Mouse (Mus musculus) megakaryocyte-erythroid progenitor cell, adult 5-6 weeks (primary cell): ENCODE measurements around the gene Uck2. TPM values are rescaled to one million over a fixed set of nuclear protein-coding genes. Genes with fewer than 3 reads are reported as not detected.

Source experiments
- ATAC-seq: replicated peaks from 2 replicates; pipeline ENCODE4 v1.8.0; 2016; ENCODE audit warnings: mild to moderate bottlenecking, inconsistent platforms; ENCODE audit not compliant: severe bottlenecking, poor library complexity, low FRiP score, low TSS enrichment
- total RNA-seq, 2 experiments: library from RNA; stranded (forward) in 1 of 2; stranded (reverse) in 1 of 2; fragments of 200-1000, 215-1000 nt in 1 of 2; fragments of >200 nt in 1 of 2; fragmentation: Nextera tagmentation in 1 of 2; gene quantifications; 2 replicates each; pipeline ENCODE4 v1.2.3; 2014 to 2017

Gene Uck2
- total RNA-seq, 2 experiments from 2014 or later: 187 to 238 TPM

DNA sequence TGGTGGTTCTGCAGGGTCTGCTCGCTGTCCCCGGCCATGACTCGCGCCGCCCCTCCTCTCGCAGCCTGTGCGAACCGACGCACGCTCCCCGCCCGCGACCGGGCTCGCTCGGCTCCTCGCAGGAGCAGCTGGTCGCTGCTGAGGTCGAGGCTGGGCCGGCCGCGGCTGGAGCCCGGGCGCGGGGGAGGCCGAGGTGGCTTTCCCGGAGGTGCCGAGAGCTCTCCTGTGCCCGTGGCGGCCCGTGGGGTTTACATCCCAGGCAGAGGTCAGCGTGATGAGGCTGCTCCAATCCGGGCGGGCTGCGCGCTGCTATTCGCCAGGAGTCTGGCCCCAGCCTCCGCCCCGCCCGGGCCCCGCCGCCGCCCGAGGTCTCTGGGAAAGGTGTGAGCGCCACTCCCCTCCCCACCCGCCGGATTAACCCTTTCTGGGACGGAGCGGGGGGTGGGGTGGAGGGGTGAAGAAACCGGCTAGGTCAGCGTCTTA, 242 bp downstream of the Uck2 start:
- ATAC-seq: peak; percentile 70

DNA sequence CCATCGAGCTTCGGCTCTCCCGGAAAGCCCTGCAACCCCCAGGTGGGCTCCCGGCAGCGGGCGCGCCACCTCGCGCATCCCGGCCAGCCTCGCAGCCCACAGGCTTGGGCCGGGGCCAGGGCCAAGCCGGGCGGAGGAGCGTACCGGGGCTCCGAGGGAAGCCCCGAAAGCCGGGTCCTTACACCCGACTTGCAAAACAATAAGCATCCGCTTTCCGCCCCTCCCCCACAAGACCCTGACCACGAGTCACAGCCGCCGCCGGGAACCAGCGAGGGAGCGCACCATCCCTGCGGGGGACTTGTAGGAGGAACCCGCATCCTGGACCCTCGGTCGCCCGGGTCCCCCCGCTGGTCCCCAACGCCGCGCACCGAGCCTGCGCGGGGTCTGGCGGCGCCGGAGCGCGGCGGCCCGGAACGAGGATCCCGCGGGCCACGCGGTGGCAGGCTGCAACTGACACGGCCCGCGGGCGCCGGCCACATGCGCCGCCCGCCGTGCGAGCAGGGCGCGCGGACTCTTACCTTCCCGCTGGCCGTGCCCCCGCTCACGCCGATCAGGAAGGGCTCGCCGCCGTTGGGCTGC, 773 bp downstream of the Uck2 start:
- ATAC-seq: 0 out of 2 replicates have a peak, but pooled peaks have one; percentile 0

GRCm38 (mm10) chr1:167283441-167284257, 1.5 kb downstream of the Uck2 start:
- peak; percentile 34 for ATAC-seq

DNA sequence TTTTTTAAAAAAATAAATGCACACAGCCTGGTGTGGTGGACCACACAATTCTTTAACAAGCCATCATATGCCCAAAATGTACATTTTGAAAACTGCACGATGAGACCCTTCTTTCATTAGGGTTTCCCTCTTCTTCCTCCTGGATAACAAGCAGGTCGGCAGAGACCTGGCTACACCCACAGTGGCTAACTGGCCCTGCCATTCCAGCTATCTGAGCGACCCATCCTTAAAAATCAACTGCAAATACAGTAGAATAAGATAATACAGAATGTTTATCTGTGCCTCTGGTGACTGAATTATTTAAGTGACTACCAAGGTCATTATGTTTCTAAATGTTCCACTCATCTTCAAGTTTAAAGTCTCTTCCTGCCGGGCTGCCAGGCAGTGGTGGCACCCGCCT, 2.4 kb downstream of the Uck2 start:
- no peak for ATAC-seq

DNA sequence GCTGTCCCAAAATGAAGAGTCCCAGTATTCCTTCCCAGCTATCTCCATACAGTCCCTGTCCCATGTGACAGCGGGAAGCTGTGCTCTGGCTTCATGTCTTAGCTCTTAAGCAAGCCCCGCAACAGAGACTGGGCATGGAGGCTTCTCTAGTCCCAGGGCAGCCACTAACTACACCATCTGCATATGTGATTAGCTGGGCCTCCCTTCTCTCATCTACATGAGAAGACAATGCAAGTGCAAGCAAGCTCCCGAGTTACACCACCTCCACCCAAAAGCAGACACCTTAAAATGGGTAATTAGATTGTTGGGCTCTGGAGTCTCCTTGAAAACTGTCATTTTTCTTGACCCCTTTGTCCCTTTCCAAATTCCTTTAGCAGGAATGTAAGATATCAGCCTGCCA, 3.0 kb downstream of the Uck2 start:
- ATAC-seq: no peak

GRCm38 (mm10) chr1:167280061-167280460, 5.1 kb downstream of the Uck2 start:
- no peak for ATAC-seq

DNA sequence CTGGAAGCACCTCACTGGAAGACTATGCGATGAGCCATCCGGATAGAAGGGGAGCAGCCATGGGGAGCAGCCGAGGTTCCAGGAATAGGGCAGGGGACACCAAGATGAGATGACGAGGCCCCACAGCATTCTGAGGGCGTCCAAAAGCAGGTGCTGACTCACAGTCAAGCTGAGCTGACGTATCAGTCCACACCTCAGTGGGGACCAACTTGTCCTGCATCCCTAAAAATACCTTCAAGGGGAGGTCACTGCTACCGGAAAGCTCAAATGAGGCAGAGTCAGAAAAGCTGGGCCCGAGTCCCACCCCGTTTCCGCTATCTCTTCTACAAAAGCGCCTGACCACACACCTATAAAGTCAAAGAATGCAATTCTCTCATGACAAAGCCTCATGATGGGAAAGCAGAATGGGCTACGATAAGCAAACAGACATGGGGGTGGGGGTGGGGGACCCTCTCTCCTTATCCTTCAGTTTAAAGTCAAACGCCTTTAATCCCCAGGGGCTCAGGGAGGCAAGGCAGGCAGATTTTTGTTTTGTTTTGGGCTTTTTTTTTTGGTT, 5.9 kb downstream of the Uck2 start:
- ATAC-seq: no peak

- no peak for ATAC-seq
These were observed 6.7 kb downstream of the Uck2 start for GRCm38 (mm10) chr1:167278395-167278794.

DNA sequence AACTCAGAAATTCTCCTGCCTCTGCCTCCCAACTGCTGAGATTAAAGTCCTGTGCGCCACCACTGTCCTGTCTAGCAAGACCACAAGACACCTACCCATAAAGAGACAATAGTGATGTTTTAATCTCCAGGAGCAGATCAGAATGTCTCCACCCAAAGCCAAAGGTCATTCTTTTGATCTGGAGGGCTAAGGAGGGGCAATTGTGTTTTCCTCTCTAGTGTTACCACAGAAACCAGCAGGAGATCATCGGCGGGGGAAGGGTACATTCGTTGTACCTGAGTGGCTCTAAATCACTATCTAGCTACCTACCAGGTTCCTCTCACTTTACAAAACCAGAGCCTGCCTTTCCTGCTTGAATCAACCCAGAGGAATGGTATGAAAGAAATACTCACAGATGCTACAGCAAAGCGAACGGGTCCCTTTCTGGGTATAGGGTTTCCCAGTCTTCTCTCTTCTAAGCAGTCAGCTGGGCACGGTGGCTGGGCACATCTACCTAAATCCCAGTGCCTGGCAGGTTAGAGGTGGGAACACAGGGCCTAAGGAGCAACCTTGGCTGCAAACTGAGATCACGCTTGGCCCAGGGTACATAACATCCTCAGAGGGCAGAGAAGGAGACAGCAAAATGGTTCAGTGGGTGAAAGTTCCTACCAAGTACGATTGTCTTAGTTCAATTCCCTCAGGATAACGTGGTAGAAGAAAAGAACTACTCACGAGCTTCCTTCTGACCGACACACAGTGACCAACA, 10.3 kb downstream of the Uck2 start:
- ATAC-seq: no peak

- peak; percentile 55 for ATAC-seq
These were observed 11.5 kb downstream of the Uck2 start for GRCm38 (mm10) chr1:167273380-167274163.

- ATAC-seq: no peak; the same call in 1 of the 2 replicates
These were observed 13.3 kb downstream of the Uck2 start for GRCm38 (mm10) chr1:167271841-167272240.

DNA sequence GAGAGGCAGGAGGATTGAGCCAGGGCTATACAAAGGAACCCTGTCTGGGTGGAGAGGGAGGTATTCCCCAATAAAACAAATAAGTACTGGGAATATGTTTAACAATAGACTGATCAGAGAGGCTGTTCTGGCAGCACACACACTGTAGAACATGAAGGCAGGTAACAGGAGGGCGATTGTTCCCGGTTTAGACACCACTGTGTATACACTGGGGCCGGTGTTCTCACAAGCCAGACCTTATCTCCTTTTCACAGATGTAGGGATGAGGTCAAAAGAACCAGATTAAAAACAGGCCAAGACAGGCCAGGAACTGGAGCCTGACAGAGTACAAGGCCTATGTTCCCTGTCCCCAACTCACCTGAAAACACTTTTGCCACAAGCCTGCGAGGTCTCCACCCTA, 13.8 kb downstream of the Uck2 start:
- peak; percentile 64 for ATAC-seq

GRCm38 (mm10) chr1:167270342-167271111, 14.6 kb downstream of the Uck2 start:
- ATAC-seq: no peak

DNA sequence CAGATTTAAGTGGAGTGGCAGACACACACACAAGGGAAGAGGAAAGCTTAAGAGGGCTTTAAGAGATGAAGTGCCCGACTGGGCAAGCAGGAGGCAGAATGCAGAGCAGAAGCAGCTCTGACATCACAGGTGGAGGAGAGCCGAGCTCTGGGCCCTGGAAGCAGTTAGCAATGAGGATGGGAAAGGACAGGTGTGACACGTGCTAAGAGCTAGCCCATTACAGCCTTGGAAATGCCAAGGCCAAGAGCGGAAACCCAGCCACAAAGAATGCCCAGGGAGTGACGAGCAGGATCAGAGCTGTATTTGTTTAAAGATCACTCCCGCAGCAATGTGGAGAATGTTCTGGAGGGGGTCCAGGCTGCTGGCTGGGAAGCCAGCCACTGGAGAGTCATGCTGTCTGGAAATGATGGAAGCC, 15.3 kb downstream of the Uck2 start:
- no peak for ATAC-seq

- no peak for ATAC-seq
These were observed 15.7 kb downstream of the Uck2 start for GRCm38 (mm10) chr1:167269350-167269811.

- peak; percentile 36 for ATAC-seq
These were observed 16.6 kb downstream of the Uck2 start for GRCm38 (mm10) chr1:167268360-167269063.

DNA sequence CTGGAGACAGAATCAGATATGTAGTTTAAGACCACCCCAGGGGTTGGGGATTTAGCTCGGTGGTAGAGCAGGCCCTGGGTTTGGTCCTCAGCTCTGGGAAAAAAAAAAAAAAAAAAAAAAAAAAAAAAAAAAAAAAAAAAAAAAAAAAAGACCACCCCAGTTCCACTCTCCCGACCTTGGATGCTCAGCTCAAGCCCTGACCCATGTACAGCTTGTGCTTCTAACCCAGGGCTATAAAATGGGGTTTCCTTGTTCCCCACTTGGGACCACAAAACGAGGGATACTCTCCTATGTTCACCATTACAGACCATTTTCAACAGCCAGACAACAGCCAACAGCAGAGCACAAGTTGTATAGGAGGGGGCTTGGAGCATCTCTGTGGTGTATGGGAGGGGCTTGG, 18.4 kb downstream of the Uck2 start:
- no peak for ATAC-seq

- no peak for ATAC-seq
These were observed 19.8 kb downstream of the Uck2 start for GRCm38 (mm10) chr1:167265366-167265765.
